Mouse (Mus musculus): ENCODE measurements around the gene Rad51b.

Rad51b gene

GRCm38 (mm10) chr12:79625699-79626554 lies 328.8 kb downstream of the Rad51b start:
- DNase-seq = no peak

GRCm38 (mm10) chr12:79626555-79627080 lies 329.5 kb downstream of the Rad51b start:
- no peak for DNase-seq

GRCm38 (mm10) chr12:79627351-79628120 lies 330.5 kb downstream of the Rad51b start:
- DNase-seq = no peak

GRCm38 (mm10) chr12:79628121-79628774 lies 331.2 kb downstream of the Rad51b start:
- DNase-seq = no peak

- no peak for DNase-seq
These were observed 333.1 kb downstream of the Rad51b start for GRCm38 (mm10) chr12:79629945-79630850.

GRCm38 (mm10) chr12:79633458-79634106 lies 336.5 kb downstream of the Rad51b start:
- no peak for DNase-seq

- DNase-seq = no peak
These were observed 344.6 kb downstream of the Rad51b start for GRCm38 (mm10) chr12:79641570-79642285.

- DNase-seq = no peak
These were observed 345.6 kb downstream of the Rad51b start for GRCm38 (mm10) chr12:79642715-79643114.

- no peak for DNase-seq
These were observed 348.6 kb downstream of the Rad51b start for GRCm38 (mm10) chr12:79645656-79646055.

GRCm38 (mm10) chr12:79646646-79647164 lies 349.6 kb downstream of the Rad51b start:
- peak; percentile 52 to 78 for DNase-seq

- no peak for DNase-seq
These were observed 350.3 kb downstream of the Rad51b start for GRCm38 (mm10) chr12:79647382-79647781.

GRCm38 (mm10) chr12:79647976-79648375 lies 350.9 kb downstream of the Rad51b start:
- no peak for DNase-seq

- no peak for DNase-seq
These were observed 352.0 kb downstream of the Rad51b start for GRCm38 (mm10) chr12:79648812-79649700.

GRCm38 (mm10) chr12:79649796-79650195 lies 352.7 kb downstream of the Rad51b start:
- DNase-seq = no peak

- DNase-seq = no peak
These were observed 358.1 kb downstream of the Rad51b start for GRCm38 (mm10) chr12:79655138-79655537.

- no peak for DNase-seq
These were observed 361.8 kb downstream of the Rad51b start for GRCm38 (mm10) chr12:79658861-79659260.

- no peak for DNase-seq
These were observed 364.2 kb downstream of the Rad51b start for GRCm38 (mm10) chr12:79661270-79661669.

- no peak for DNase-seq
These were observed 366.2 kb downstream of the Rad51b start for GRCm38 (mm10) chr12:79663131-79663892.

All from thymus, adult 18-20 months (tissue).